Mouse (Mus musculus) liver, adult 2 months (tissue): Measurements from ENCODE around the gene Msantd1. TPM values are rescaled to one million over a fixed set of nuclear protein-coding genes. Genes with fewer than 3 reads are reported as not detected.
"Not testable (repeated sequence)": the region's sequence is repeated elsewhere in the genome, so short reads cannot be mapped to it uniquely, and the experiment has no call there.

ENCODE experiments used
- DNase-seq: peaks from one replicate; pipeline ENCODE4 v3.0.0-alpha.2; 2011; ENCODE audit warnings: low read depth, low spot score; ENCODE audit errors: extremely low read depth
- H3K27ac ChIP-seq: fragments of 200-500 bp; replicated peaks from 2 replicates; pipeline ENCODE4 v1.5.1; 2012; ENCODE audit warnings: low read depth, mild to moderate bottlenecking, control low read depth, inconsistent platforms, low read length; ENCODE audit not compliant: insufficient read depth
- H3K27me3 ChIP-seq: fragments of 200-500 bp; 2 replicates; pipeline ENCODE4 v1.6.1; 2012; ENCODE audit warnings: mild to moderate bottlenecking, moderate library complexity, low read length, inconsistent platforms; ENCODE audit not compliant: control insufficient read depth, insufficient read depth
- H3K36me3 ChIP-seq: fragments of 200-500 bp; 2 replicates; pipeline ENCODE4 v1.6.1; 2012; ENCODE audit warnings: low read length, inconsistent platforms; ENCODE audit not compliant: control insufficient read depth, insufficient read depth
- H3K4me1 ChIP-seq: fragments of 200-500 bp; 2 replicates; pipeline ENCODE4 v1.6.1; 2011; ENCODE audit warnings: low read length; ENCODE audit not compliant: control insufficient read depth, insufficient read depth
- H3K4me3 ChIP-seq: fragments of 200-500 bp; 2 replicates; pipeline ENCODE4 v1.5.1; 2011; ENCODE audit warnings: low read depth, mild to moderate bottlenecking, control low read depth, low read length, moderate library complexity; ENCODE audit not compliant: insufficient read depth
- H3K79me2 ChIP-seq: fragments of 200-500 bp; 2 replicates; pipeline ENCODE4 v1.6.1; 2012; ENCODE audit warnings: inconsistent platforms, mild to moderate bottlenecking, low read length, moderate library complexity; ENCODE audit not compliant: control insufficient read depth, insufficient read depth
- H3K9ac ChIP-seq: fragments of 200-500 bp; 2 replicates; pipeline ENCODE4 v1.6.1; 2012; ENCODE audit warnings: low read depth, mild to moderate bottlenecking, control low read depth, inconsistent platforms, low read length
- CTCF ChIP-seq: fragments of 200-500 bp; IDR thresholded peaks from 2 replicates; pipeline ENCODE4 v1.5.1; 2011; ENCODE audit warnings: low read depth, low read length, control low read depth
- POLR2A ChIP-seq: fragments of 200-500 bp; IDR thresholded peaks from 2 replicates; pipeline ENCODE4 v1.6.1; 2011; ENCODE audit warnings: low read length, control low read depth; ENCODE audit not compliant: insufficient read depth; ENCODE audit errors: extremely low read depth
- WGBS: fragments of 180-500 bp; shearing (Covaris S2); methylation state at CpG from one replicate; pipeline ENCODE4 v1.1.7; 2018; 5-methylcytosine and 5-hydroxymethylcytosine counted together
- polyA plus RNA-seq: library from polyadenylated mRNA; depleted of rRNA; stranded (reverse); fragments of >200 nt; gene quantifications from 2 replicates; pipeline ENCODE4 v1.2.3, GENCODE M21; 2012; rRNA removed
- total RNA-seq: library from RNA; depleted of rRNA; stranded (reverse); fragments of >200 nt; gene quantifications from 2 replicates; pipeline ENCODE4 v1.2.3, GENCODE M21; 2014; rRNA removed

Msantd1 gene
- total RNA-seq: 0.13 and 0.37 TPM in 2 replicates
- 0.70 and 0.92 TPM in 2 replicates for polyA plus RNA-seq

- H3K9ac ChIP-seq: no peak within 1 kb of the TSS
- TF ChIP-seq CTCF: no peak
- TF ChIP-seq POLR2A: no peak
- H3K79me2 ChIP-seq: no peaks in the 10 kb centered on the region
- H3K27ac ChIP-seq: no peak within 1 kb of the TSS
- DNase-seq: no peak
- no peaks in the 10 kb centered on the region for H3K27me3 ChIP-seq
- no peak within 1 kb of the TSS for H3K4me3 ChIP-seq
- no peaks in the 10 kb centered on the region for H3K4me1 ChIP-seq
- WGBS: 92% methylated on average over 6 of the region's 6 CpGs
- H3K36me3 ChIP-seq: peaks cover 22% of the 10 kb centered on the region
These were observed at the start of gene Msantd1 for GRCm38 (mm10) chr5:34907910-34908725. Msantd1 (plus strand) TSS chr5:34908012.

- Histone ChIP-seq H3K36me3 (peaks cover 38% of the 10 kb centered on the region), H3K79me2 (no peaks in the 10 kb centered on the region), H3K9ac (no peak overlapping the region), H3K27me3 (no peaks in the 10 kb centered on the region), H3K27ac (no peak overlapping the region), H3K4me1 (no peaks in the 10 kb centered on the region), H3K4me3 (no peak overlapping the region)
- TF ChIP-seq CTCF (no peak), POLR2A (no peak)
- no peak for DNase-seq
- 96% methylated on average over 5 of the region's 5 CpGs for WGBS
These were observed 42.4 kb upstream of the Msantd1 start for GRCm38 (mm10) chr5:34865367-34865766.

DNA sequence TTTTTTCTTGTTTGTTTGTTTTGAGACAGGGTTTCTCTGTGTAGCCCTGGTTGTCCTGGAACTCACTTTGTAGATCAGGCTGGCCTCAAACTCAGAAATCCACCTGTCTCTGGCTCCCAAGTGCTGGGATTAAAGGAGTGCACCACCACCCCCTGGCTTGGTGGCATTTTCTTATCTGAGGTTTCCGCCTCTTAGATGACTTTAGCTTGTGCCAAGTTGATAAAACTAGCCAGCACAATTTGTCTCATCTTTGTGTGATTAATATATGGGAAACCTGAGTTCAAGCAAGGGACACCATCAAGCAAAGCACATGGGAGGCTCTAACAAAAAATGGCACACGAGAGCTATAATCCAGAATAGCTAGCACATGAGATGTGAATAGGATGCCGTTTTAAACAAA is 27.5 kb upstream of the Msantd1 start:
- not testable (repeated sequence) for H3K4me3 ChIP-seq, H3K79me2 ChIP-seq, H3K27me3 ChIP-seq, H3K27ac ChIP-seq, H3K9ac ChIP-seq, H3K4me1 ChIP-seq, DNase-seq
- peaks cover 54% of the 10 kb centered on the region for H3K36me3 ChIP-seq
- 90% methylated on average over 3 of the region's 3 CpGs for WGBS

DNA sequence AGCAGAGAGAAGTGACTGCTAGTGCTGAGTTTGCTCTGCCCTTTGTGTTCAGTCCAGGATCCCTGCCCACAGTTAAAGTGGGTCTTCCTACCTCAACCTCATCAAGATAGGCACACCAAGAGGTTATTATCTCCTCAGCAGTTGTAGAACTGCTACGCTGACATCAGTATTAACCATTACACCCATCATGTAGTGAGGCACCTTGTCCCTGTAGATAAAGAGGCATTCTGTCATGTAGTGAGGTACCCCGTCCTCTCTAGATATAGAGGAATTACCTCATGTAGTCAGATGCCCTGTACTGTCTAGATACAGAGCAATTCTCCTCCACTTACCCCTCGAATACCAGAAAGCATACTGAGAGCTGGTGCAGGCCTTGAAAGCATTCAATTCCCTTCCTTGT is 26.8 kb upstream of the Msantd1 start:
- no peak overlapping the region for H3K9ac ChIP-seq
- 95% methylated on average over 3 of the region's 3 CpGs for WGBS
- no peaks in the 10 kb centered on the region for H3K4me1 ChIP-seq
- no peak overlapping the region for H3K27ac ChIP-seq
- TF ChIP-seq CTCF: no peak
- TF ChIP-seq POLR2A: no peak
- no peak for DNase-seq
- no peak overlapping the region for H3K4me3 ChIP-seq
- no peaks in the 10 kb centered on the region for H3K79me2 ChIP-seq
- no peaks in the 10 kb centered on the region for H3K27me3 ChIP-seq
- H3K36me3 ChIP-seq: peaks cover 50% of the 10 kb centered on the region

GRCm38 (mm10) chr5:34885250-34885649 is 22.6 kb upstream of the Msantd1 start:
- H3K9ac ChIP-seq: no peak overlapping the region
- H3K36me3 ChIP-seq: peaks cover 40% of the 10 kb centered on the region
- no peaks in the 10 kb centered on the region for H3K4me1 ChIP-seq
- no peak overlapping the region for H3K27ac ChIP-seq
- no peak overlapping the region for H3K4me3 ChIP-seq
- no peak for DNase-seq
- whole genome bisulfite sequencing: 94% methylated on average over 3 of the region's 3 CpGs
- no peaks in the 10 kb centered on the region for H3K27me3 ChIP-seq
- TF ChIP-seq POLR2A (no peak), CTCF (peak; percentile 25)
- H3K79me2 ChIP-seq: no peaks in the 10 kb centered on the region

DNA sequence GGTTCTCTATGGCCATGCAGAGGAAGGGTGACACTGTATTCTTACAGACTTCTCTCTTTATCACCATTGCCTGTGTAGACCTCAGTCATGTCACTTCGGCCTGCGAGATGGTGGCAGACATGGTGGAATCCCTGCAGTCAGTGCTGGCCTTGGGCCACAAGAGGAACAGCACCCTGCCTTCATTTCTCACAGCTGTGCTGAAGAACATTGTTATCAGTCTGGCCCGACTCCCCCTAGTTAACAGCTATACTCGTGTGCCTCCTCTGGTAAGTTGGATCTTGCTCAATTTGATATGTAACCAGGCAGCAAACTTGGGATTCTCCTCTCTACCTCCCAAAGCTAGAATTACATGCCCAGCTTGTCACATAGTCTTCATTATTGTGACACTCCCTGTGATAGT is 18.6 kb upstream of the Msantd1 start:
- Histone ChIP-seq H3K27ac (no peak overlapping the region), H3K4me3 (no peak overlapping the region), H3K79me2 (no peaks in the 10 kb centered on the region), H3K9ac (no peak overlapping the region), H3K36me3 (peaks cover 39% of the 10 kb centered on the region), H3K27me3 (no peaks in the 10 kb centered on the region), H3K4me1 (no peaks in the 10 kb centered on the region)
- no peak for DNase-seq
- 88% methylated on average over 4 of the region's 4 CpGs for WGBS
- no peak for TF ChIP-seq POLR2A
- no peak for TF ChIP-seq CTCF
